Mouse (Mus musculus) hindbrain, postnatal 0 days (tissue): ENCODE data around the gene Sox30. TPM values are rescaled to one million over a fixed set of nuclear protein-coding genes. Genes with fewer than 3 reads are reported as not detected.
A peak's percentile ranks its signal among the peaks of the same experiment; 100 is the strongest.
"Not testable (repeated sequence)": the region's sequence is repeated elsewhere in the genome, so short reads cannot be mapped to it uniquely, and the experiment has no call there.

Experiments
- ATAC-seq: fragments of 200-750 bp; cut with Nextera tagmentation; 2 replicates; pipeline ENCODE4 v1.8.0; 2017; ENCODE audit warnings: mild to moderate bottlenecking, moderate TSS enrichment, moderate library complexity
- DNase-seq: peaks from one replicate; pipeline ENCODE4 v3.0.0-alpha.2; 2015; ENCODE audit warnings: low spot score
- H3K27ac ChIP-seq: fragments of 300-500 bp; sonication (generic); 2 replicates; pipeline ENCODE4 v1.5.1; 2014; ENCODE audit warnings: mild to moderate bottlenecking
- H3K27me3 ChIP-seq: fragments of 300-500 bp; sonication (generic); 2 replicates; pipeline ENCODE4 v1.6.1; 2014; ENCODE audit warnings: low read length, mixed read lengths; ENCODE audit not compliant: insufficient read depth
- H3K36me3 ChIP-seq: fragments of 300-500 bp; sonication (generic); 2 replicates; pipeline ENCODE4 v1.6.1; 2014; ENCODE audit warnings: low read length, mixed read lengths; ENCODE audit not compliant: insufficient read depth
- H3K4me1 ChIP-seq: fragments of 300-500 bp; sonication (generic); 2 replicates; pipeline ENCODE4 v1.6.1; 2014; ENCODE audit warnings: antibody characterized with exemption, low read length, mixed read lengths; ENCODE audit not compliant: insufficient read depth
- H3K4me2 ChIP-seq: fragments of 300-500 bp; sonication (generic); 2 replicates; pipeline ENCODE4 v1.6.1; 2014; ENCODE audit warnings: low read depth, mild to moderate bottlenecking, low read length, moderate library complexity, mixed read lengths
- H3K4me3 ChIP-seq: fragments of 300-500 bp; sonication (generic); 2 replicates; pipeline ENCODE4 v1.5.1; 2014; ENCODE audit warnings: low read length
- H3K9ac ChIP-seq: fragments of 300-500 bp; sonication (generic); replicated peaks from 2 replicates; pipeline ENCODE4 v1.6.1; 2014; ENCODE audit warnings: mild to moderate bottlenecking, low read length, moderate library complexity, mixed read lengths
- H3K9me3 ChIP-seq: fragments of 300-500 bp; sonication (generic); 2 replicates; pipeline ENCODE4 v1.6.1; 2016; ENCODE audit warnings: low read length, mixed read lengths
- CTCF ChIP-seq: IDR thresholded peaks from 2 replicates; pipeline ENCODE4 v1.5.1; 2016; ENCODE audit warnings: antibody characterized with exemption, control low read depth, low read depth
- WGBS: fragments of 180-500 bp; shearing (Covaris S2); extraction: QIAGEN DNeasy Blood & Tissue Kit; methylation state at CpG from one replicate; pipeline ENCODE4 v1.1.7; 2014; 5-methylcytosine and 5-hydroxymethylcytosine counted together
- polyA plus RNA-seq: library from polyadenylated mRNA; unstranded; fragments of >200 nt; fragmentation: Nextera tagmentation; extraction: Ambion mirVana; gene quantifications from 2 replicates; pipeline ENCODE4 v1.2.1, GENCODE M21; 2015
- total RNA-seq: library from RNA; depleted of rRNA; stranded (reverse); fragments of >200 nt; gene quantifications from 2 replicates; pipeline ENCODE4 v1.2.3, GENCODE M21; 2014

Gene Sox30
- total and polyA plus RNA-seq, 2 experiments from 2014 or later = 0.08 TPM; not detected in 1

DNA sequence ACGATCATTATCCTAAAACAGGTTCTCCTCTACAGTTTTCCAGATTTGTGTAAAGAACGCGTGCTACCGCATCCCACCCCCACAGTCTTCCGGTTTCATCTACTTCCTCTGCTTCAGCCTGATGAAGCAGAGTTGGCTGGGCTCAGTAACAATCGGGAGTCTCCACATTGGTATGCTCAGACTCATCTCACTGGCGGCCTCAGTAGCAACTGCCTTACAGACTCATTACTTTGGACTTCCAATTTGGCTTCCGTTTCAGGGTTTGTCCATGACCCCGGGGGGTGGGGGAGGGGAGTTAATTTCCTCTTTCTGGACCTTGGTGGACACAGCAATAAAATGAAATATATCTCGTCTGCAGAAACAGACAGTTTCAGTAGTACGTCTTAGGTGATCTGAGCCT is 59.2 kb downstream of the Sox30 start:
- Histone ChIP-seq H3K27me3 (no peaks in the 10 kb centered on the region), H3K4me2 (no peak overlapping the region), H3K4me1 (no peaks in the 10 kb centered on the region), H3K36me3 (no peaks in the 10 kb centered on the region), H3K9ac (no peak overlapping the region), H3K9me3 (no peaks in the 10 kb centered on the region), H3K27ac (no peak overlapping the region), H3K4me3 (no peak overlapping the region)
- WGBS = 70% methylated on average over 11 of the region's 11 CpGs
- DNase-seq (peak; percentile 25), ATAC-seq (0 out of 2 replicates have a peak, but pooled peaks have one; percentile 15)
- TF ChIP-seq CTCF = no peak

DNA sequence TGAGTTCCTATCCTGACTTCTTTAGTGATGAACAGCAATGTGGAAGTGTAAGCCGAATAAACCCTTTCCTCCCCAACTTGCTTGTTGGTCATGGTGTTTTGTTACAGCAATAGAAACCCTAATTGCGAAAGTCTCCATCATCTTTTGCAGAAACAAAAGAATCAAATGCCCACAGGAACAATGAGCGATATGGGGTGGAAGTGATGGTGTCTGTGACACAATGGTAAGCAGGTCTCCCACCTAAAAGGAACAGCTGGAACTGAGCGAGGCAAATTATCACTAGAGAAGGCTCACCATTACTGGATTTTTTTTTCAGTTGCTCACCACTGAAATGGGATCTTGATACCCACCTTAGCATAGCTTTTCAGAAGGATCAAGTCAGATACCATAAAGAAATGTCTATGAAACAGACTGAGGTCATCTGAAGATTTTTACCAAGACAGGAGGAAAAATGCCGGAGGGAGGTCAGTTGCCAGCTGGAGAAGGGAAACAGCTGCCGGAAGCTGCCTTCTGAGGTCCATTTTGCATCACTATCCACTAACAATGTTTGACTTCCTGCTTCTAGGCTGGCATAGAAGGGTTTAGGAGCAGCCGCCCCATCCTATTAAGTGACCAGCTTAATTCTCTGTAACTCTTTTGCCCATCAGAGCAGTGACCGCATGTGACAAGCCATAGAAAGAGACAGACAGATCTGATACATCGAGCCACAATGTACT is 60.9 kb downstream of the Sox30 start:
- Histone ChIP-seq H3K4me3 (no peak overlapping the region), H3K4me1 (no peaks in the 10 kb centered on the region), H3K9ac (no peak overlapping the region), H3K27ac (no peak overlapping the region), H3K27me3 (no peaks in the 10 kb centered on the region), H3K9me3 (no peaks in the 10 kb centered on the region), H3K36me3 (no peaks in the 10 kb centered on the region), H3K4me2 (no peak overlapping the region)
- DNase-seq (no peak), ATAC-seq (no peak)
- TF ChIP-seq CTCF = no peak
- 84% methylated on average over 9 of the region's 9 CpGs for WGBS

DNA sequence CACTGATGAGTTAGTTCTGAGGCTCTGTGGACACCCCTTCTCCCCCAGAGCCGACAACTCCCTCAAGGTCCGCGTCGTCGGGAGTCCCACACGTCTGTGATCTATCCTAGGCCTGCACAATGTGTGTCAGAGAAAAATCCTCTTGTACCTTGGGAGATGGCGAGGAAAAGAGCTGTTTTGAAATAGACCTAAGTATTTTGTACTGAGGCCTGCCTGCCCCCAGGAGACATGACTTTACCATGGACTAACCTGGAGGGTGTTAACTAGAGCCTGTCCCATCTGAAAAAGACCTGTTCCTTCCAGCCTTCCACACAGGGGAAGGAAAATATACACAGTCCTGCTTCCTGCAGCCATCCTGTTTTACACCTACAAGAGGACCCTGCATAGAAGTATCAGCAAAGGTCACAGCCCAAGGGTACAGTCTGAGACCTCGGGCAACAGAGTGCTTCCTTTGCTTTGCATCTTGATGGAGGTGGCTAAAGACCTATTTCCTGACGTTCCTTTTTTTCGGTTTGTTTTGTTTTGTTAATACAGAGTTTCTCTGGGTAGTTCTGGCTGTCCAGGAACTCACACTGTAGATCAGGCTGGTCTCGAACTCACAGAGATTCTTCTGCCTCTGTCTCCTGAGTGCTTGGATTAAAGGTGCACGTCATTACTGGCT is 61.6 kb downstream of the Sox30 start:
- H3K27ac ChIP-seq = no peak overlapping the region
- H3K27me3 ChIP-seq = no peaks in the 10 kb centered on the region
- no peaks in the 10 kb centered on the region for H3K4me1 ChIP-seq
- no peak overlapping the region for H3K4me3 ChIP-seq
- H3K9ac ChIP-seq = no peak overlapping the region
- DNase-seq (no peak), ATAC-seq (no peak)
- no peaks in the 10 kb centered on the region for H3K36me3 ChIP-seq
- no peaks in the 10 kb centered on the region for H3K9me3 ChIP-seq
- 84% methylated on average over 12 of the region's 12 CpGs for WGBS
- no peak for TF ChIP-seq CTCF
- no peak overlapping the region for H3K4me2 ChIP-seq

DNA sequence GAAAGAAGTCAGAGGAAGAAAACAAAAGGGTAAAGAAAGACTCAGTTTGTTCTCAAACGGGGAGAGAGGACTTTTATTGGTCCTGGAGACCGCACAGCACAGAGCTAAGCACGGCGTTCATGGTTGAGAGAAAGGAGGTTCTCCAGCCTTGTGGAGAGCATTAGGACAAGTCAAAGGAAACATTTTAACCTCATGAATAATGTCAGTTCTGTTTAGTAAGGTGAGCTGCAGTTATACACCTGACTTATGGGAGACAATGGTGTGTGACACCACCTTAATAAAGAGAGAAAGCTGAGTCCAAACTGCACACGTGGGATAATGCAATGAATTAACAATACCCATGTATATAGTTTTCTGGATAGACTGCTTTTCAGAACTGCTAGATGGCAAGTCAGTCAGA is 64.7 kb downstream of the Sox30 start:
- no peaks in the 10 kb centered on the region for H3K9me3 ChIP-seq
- H3K27me3 ChIP-seq = no peaks in the 10 kb centered on the region
- DNase-seq = no peak
- no peaks in the 10 kb centered on the region for H3K36me3 ChIP-seq
- no peak overlapping the region for H3K27ac ChIP-seq
- H3K4me1 ChIP-seq = no peaks in the 10 kb centered on the region
- no peak overlapping the region for H3K4me2 ChIP-seq
- no peak for TF ChIP-seq CTCF
- no peak overlapping the region for H3K4me3 ChIP-seq
- WGBS = 90% methylated on average over 5 of the region's 5 CpGs
- ATAC-seq = no peak
- H3K9ac ChIP-seq = no peak overlapping the region

DNA sequence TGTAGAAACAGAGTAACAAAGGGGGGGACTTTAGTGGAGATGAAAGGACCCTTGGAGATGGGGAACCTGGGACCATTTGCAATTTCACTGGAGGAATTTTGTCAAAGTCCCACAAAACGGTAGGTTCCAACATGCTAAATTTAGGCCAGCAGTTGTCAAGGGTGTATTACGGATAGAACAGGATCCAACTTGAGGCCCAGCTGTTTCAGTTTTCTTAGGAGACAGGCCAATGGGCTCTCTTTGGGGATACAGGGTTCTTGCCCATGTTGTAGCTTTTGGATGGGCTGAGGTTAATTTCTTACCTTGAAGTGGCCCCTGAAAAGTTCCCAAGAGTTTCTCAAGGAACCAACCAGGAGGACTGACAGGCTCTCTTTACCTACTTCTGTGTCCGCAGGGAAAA is 67.2 kb downstream of the Sox30 start:
- H3K27ac ChIP-seq = no peak overlapping the region
- no peak for DNase-seq
- no peak overlapping the region for H3K9ac ChIP-seq
- no peaks in the 10 kb centered on the region for H3K4me1 ChIP-seq
- no peaks in the 10 kb centered on the region for H3K27me3 ChIP-seq
- no peaks in the 10 kb centered on the region for H3K36me3 ChIP-seq
- ATAC-seq = no peak
- no peaks in the 10 kb centered on the region for H3K9me3 ChIP-seq
- 96% methylated on average over 3 of the region's 3 CpGs for WGBS
- H3K4me3 ChIP-seq = no peak overlapping the region
- no peak overlapping the region for H3K4me2 ChIP-seq
- TF ChIP-seq CTCF = no peak

DNA sequence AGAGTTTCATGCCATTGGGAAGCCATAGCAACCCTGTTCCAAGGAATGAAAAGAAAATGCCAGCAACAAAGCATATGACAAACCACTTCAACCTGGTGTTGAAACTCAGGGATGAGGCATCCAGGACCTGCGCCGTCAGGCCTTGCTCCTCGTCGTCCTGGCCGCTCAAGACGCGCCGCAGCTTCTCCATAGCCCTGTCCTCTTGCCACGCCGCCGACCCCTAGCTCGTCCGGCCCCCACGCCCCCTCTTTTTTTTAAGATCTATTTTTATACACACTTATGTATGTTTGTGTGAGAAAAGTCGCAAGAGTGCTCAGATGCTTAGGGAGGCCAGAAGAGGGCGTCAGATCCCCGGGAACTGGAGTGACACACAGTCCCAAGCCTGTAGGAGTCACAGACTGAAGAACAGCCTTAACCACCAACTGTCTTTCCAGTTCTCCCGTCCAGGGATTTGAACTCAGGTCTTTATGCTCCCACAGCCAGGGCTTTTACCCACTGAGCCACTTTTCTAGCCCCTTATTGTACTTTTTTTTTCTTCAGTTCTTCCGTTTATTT is 72.1 kb downstream of the Sox30 start, which contains the start of gene Gm12166:
Gene Gm12166 (minus strand): TSS at position 217 of the 555 bp plus-strand sequence.
- H3K4me1 ChIP-seq, H3K9me3 ChIP-seq, H3K27me3 ChIP-seq, H3K4me3 ChIP-seq, H3K4me2 ChIP-seq, H3K36me3 ChIP-seq, H3K9ac ChIP-seq, H3K27ac ChIP-seq: not testable (repeated sequence)
- DNase-seq = peak; percentile 66
- ATAC-seq = 0 out of 2 replicates have a peak, but pooled peaks have one; percentile 16
- 18% methylated on average over 19 of the region's 19 CpGs for WGBS
- peak; percentile 65 for TF ChIP-seq CTCF

DNA sequence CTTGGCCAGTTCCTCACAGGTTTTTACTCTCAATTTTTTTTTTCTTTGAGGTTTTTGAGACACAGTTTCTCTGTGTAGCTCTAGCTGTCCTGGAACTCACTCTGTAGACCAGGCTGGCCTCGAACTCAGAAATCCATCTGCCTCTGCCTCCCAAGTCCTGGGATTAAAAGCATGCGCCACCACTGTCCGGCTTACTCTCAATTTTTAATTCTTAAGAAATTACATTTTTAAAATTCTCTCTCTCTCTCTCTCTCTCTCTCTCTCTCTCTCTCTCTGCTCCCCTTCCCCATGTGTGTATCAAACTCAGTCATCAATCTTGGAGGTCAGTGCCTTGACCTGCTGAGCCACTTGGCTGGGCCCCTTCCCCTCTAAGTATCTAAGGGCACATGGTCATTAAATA is 73.3 kb downstream of the Sox30 start:
- ATAC-seq, H3K9ac ChIP-seq, DNase-seq, H3K27me3 ChIP-seq, H3K4me2 ChIP-seq, H3K9me3 ChIP-seq, H3K36me3 ChIP-seq, H3K27ac ChIP-seq, H3K4me3 ChIP-seq, H3K4me1 ChIP-seq: not testable (repeated sequence)
- WGBS = 94% methylated on average over 3 of the region's 3 CpGs
